Comparison of ENCODE assay signal across 27 mouse cellular contexts in the genomic region with DNA sequence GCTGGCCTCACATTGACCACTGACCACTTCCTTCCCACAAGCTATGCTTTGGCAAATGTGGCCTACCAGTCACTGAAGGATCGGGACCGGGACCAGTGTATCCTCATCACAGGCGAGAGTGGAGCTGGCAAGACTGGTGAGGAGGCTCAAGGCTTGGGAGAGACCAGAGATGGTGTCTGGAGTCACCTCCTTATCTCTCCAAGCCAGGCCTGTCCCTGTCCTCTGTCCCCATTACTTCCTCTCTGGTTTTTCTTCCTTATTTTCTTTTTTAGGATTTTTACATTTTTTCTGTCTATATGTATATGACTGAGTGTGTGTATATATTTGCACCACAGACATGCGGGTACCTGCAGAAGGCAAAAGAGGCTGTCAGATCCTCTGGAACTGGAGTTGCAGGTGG. TPM values are rescaled to one million over a fixed set of nuclear protein-coding genes. Genes with fewer than 3 reads are reported as not detected.
A peak's percentile ranks its signal among the peaks of the same experiment; 100 is the strongest.
DNase-seq lines count a peak whose midpoint lies in the region; ATAC-seq and TF ChIP-seq lines count a peak whose summit lies in the region.
"Had no signal": no experiment of that assay in that cellular context is flagged by ENCODE, and none has a peak within 500 bp of the region (broad histone marks: within the 10 kb centered on the region; RNA-seq: fewer than 3 reads in every experiment).

No protein-coding gene starts in this region.

- no peak for TF ChIP-seq EP300 in liver, postnatal 0 days (IDR thresholded peaks at IDR 0.05; ENCODE audit: low read depth)

- no peaks in the 10 kb centered on the region for H3K9me3 ChIP-seq in liver, embryonic 11.5 days (ENCODE audit: control insufficient read depth, low read length)
- no peaks in the 10 kb centered on the region for H3K9me3 ChIP-seq in liver, postnatal 0 days (ENCODE audit: low read length)
- H3K9me3 ChIP-seq: hindbrain, embryonic 12.5 days; hindbrain, embryonic 15.5 days had no signal

- intact Hi-C loops in left cerebral cortex, postnatal 14 days (cut with DNase I), result no loop called here

- H3K9ac ChIP-seq in liver, embryonic 11.5 days (ENCODE audit: low read depth, low read length), result no peak overlapping the region
- H3K9ac ChIP-seq in liver, postnatal 0 days (replicated peaks), result no peak overlapping the region
- H3K9ac ChIP-seq: forebrain, postnatal 0 days; hindbrain, embryonic 12.5 days; hindbrain, embryonic 15.5 days had no signal

- H3K4me2 ChIP-seq in liver, embryonic 11.5 days, result no peak overlapping the region
- H3K4me2 ChIP-seq in liver, postnatal 0 days (ENCODE audit: low read depth, low read length), result no peak overlapping the region
- H3K4me2 ChIP-seq: heart, embryonic 11.5 days; hindbrain, embryonic 12.5 days; hindbrain, embryonic 15.5 days had no signal

- H3K36me3 ChIP-seq in liver, embryonic 11.5 days (ENCODE audit: control insufficient read depth, insufficient read depth, low read length), result no peaks in the 10 kb centered on the region
- no peaks in the 10 kb centered on the region for H3K36me3 ChIP-seq in liver, postnatal 0 days (replicated peaks; ENCODE audit: insufficient read depth, low read length)
- H3K36me3 ChIP-seq: hindbrain, embryonic 12.5 days; hindbrain, embryonic 15.5 days had no signal

- no peak overlapping the region for H3K27ac ChIP-seq in liver, embryonic 11.5 days (ENCODE audit: low read depth, low read length)
- H3K27ac ChIP-seq in liver, postnatal 0 days (ENCODE audit: low read depth), result no peak overlapping the region
- H3K27ac ChIP-seq: hindbrain, embryonic 12.5 days; hindbrain, embryonic 15.5 days had no signal

- DNase-seq in liver, embryonic 11.5 days (ENCODE audit: low spot score), result peak; percentile 26
- DNase-seq in liver, postnatal 0 days, result no peak
- DNase-seq in MEL-GATA-1-ER (ENCODE audit: extremely low read depth, low read depth), result peak; percentile 36
- DNase-seq in spleen, postnatal 4 days (ENCODE audit: low spot score in 2 of 2), result no peak
- DNase-seq in left cerebral cortex, postnatal 14 days (ENCODE audit: low spot score in 2 of 2), result no peak
- DNase-seq: adrenal gland, adult 8-10 months; adrenal gland, postnatal 25 days; cerebellum, adult 11-12 months; cerebellum, adult 8-10 months; cerebellum, postnatal 10 days; cerebellum, postnatal 36 days; forebrain, postnatal 0 days; gastrocnemius, postnatal 25 days had no signal

- H3K4me1 ChIP-seq in liver, embryonic 11.5 days (replicated peaks; ENCODE audit: control insufficient read depth, insufficient read depth, low read length), result no peaks in the 10 kb centered on the region
- H3K4me1 ChIP-seq in liver, postnatal 0 days (ENCODE audit: insufficient read depth), result no peaks in the 10 kb centered on the region
- H3K4me1 ChIP-seq: hindbrain, embryonic 12.5 days; hindbrain, embryonic 15.5 days had no signal

- TF ChIP-seq CTCF in liver, postnatal 0 days (IDR thresholded peaks at IDR 0.05; ENCODE audit: low read depth), result no peak

- WGBS in liver, embryonic 11.5 days, result 66% methylated on average over 4 of the region's 4 CpGs
- 58% methylated on average over 4 of the region's 4 CpGs for WGBS in liver, postnatal 0 days (ENCODE audit: insufficient replicate concordance)

- H3K4me3 ChIP-seq in liver, embryonic 11.5 days (ENCODE audit: low read depth, low read length), result no peak overlapping the region
- H3K4me3 ChIP-seq in liver, postnatal 0 days (ENCODE audit: low read depth, low read length), result no peak overlapping the region
- H3K4me3 ChIP-seq: hindbrain, embryonic 12.5 days; hindbrain, embryonic 15.5 days had no signal

- H3K27me3 ChIP-seq in liver, embryonic 11.5 days (replicated peaks; ENCODE audit: control insufficient read depth, insufficient read depth, low read length), result no peaks in the 10 kb centered on the region
- H3K27me3 ChIP-seq in liver, postnatal 0 days (ENCODE audit: insufficient read depth, low read length), result no peaks in the 10 kb centered on the region
- H3K27me3 ChIP-seq: hindbrain, embryonic 12.5 days; hindbrain, embryonic 15.5 days had no signal

- no peak for ATAC-seq in liver, embryonic 11.5 days (replicated peaks; ENCODE audit: low FRiP score)
- ATAC-seq in liver, postnatal 0 days, result no peak
- 0 out of 2 replicates have a peak, but pooled peaks have one; percentile 27 for ATAC-seq in megakaryocyte, adult 5-6 weeks (ENCODE audit: poor library complexity, severe bottlenecking)
- no peak for ATAC-seq in erythroid progenitor cell, adult 5-6 weeks (replicated peaks; ENCODE audit: low FRiP score, poor library complexity, severe bottlenecking)
- ATAC-seq: CD4-positive, CD25-positive, alpha-beta regulatory T cell, adult 4 months; forebrain, embryonic 14.5 days; forebrain, postnatal 0 days had no signal

RNA-seq across cellular contexts. Expression of a gene that starts 0.8 kb away (rescaled TPM):
- polyA plus RNA-seq in liver, embryonic 11.5 days (2014; fragmentation: Nextera tagmentation; extraction: Ambion mirVana), result 0.14 TPM in 1 of 2 replicates, not detected in the other
- 0.07 TPM in 1 of 2 replicates, not detected in the other for polyA plus RNA-seq in liver, postnatal 0 days (2015; fragmentation: Nextera tagmentation; extraction: Ambion mirVana)
- 0.16 TPM in 1 of 2 replicates, not detected in the other for total RNA-seq in megakaryocyte, adult 5-6 weeks (2015)
- 0.20 TPM in 1 of 2 replicates, not detected in the other for total RNA-seq in megakaryocyte, adult 5-6 weeks (2017)
- total RNA-seq in erythroid progenitor cell, adult 5-6 weeks (2015; ENCODE audit: low replicate concordance), result 0.84 TPM in 1 of 2 replicates, not detected in the other
- total RNA-seq in erythroid progenitor cell, adult 5-6 weeks (2017; ENCODE audit: low replicate concordance), result 2.3 and 3.5 TPM in 2 replicates
- total RNA-seq in left cerebral cortex, postnatal 14 days (2021), result under 1 TPM; 0.21 to 0.51 TPM
- total RNA-seq: gastrocnemius, adult 8-10 months; hematopoietic stem cell, adult 5-6 weeks had no signal
- polyA plus RNA-seq: CD4-positive, CD25-positive, alpha-beta regulatory T cell, adult 4 months had no signal

RNA-seq across cellular contexts. Expression of a gene that starts 18.5 kb away (rescaled TPM):
- 11.2 and 16.0 TPM in 2 replicates for polyA plus RNA-seq in liver, embryonic 11.5 days (2014; fragmentation: Nextera tagmentation; extraction: Ambion mirVana)
- polyA plus RNA-seq in liver, postnatal 0 days (2015; fragmentation: Nextera tagmentation; extraction: Ambion mirVana), result 1.9 and 2.3 TPM in 2 replicates
- 1.1 and 1.8 TPM in 2 replicates for total RNA-seq in megakaryocyte, adult 5-6 weeks (2015)
- 0.37 and 0.51 TPM in 2 replicates for total RNA-seq in megakaryocyte, adult 5-6 weeks (2017)
- 51.1 and 56.6 TPM in 2 replicates for total RNA-seq in erythroid progenitor cell, adult 5-6 weeks (2015; ENCODE audit: low replicate concordance)
- total RNA-seq in erythroid progenitor cell, adult 5-6 weeks (2017; ENCODE audit: low replicate concordance), result 20.4 and 22.6 TPM in 2 replicates
- total RNA-seq in left cerebral cortex, postnatal 14 days (2021), result 10 to 100 TPM; 15.3 to 21.0 TPM
- total RNA-seq: adrenal gland, adult 8-10 months; adrenal gland, postnatal 25 days; gastrocnemius, adult 8-10 months; gastrocnemius, postnatal 25 days; heart, adult 8-10 months; heart, postnatal 25 days; hematopoietic stem cell, adult 5-6 weeks had no signal
- polyA plus RNA-seq: C2C12; CD4-positive, CD25-positive, alpha-beta regulatory T cell, adult 4 months; embryonic facial prominence, embryonic 14.5 days; forebrain, embryonic 11.5 days; hindbrain, embryonic 12.5 days had no signal

RNA-seq across cellular contexts. Expression of a gene that starts 33.6 kb away (rescaled TPM):
- 2.6 and 2.8 TPM in 2 replicates for polyA plus RNA-seq in liver, embryonic 11.5 days (2014; fragmentation: Nextera tagmentation; extraction: Ambion mirVana)
- 1.0 and 1.1 TPM in 2 replicates for polyA plus RNA-seq in liver, postnatal 0 days (2015; fragmentation: Nextera tagmentation; extraction: Ambion mirVana)
- total RNA-seq in megakaryocyte, adult 5-6 weeks (2015), result 3.3 and 5.1 TPM in 2 replicates
- 3.2 and 4.3 TPM in 2 replicates for total RNA-seq in megakaryocyte, adult 5-6 weeks (2017)
- total RNA-seq in erythroid progenitor cell, adult 5-6 weeks (2015; ENCODE audit: low replicate concordance), result 0.72 and 2.9 TPM in 2 replicates
- 1.3 TPM in 1 of 2 replicates, not detected in the other for total RNA-seq in erythroid progenitor cell, adult 5-6 weeks (2017; ENCODE audit: low replicate concordance)
- 1 to 10 TPM; 8.5 to 8.8 TPM for total RNA-seq in left cerebral cortex, postnatal 14 days (2021)

RNA-seq across cellular contexts. Expression of a gene that starts 37.4 kb away (rescaled TPM):
- polyA plus RNA-seq in liver, embryonic 11.5 days (2014; fragmentation: Nextera tagmentation; extraction: Ambion mirVana), result 5.7 and 5.8 TPM in 2 replicates
- polyA plus RNA-seq in liver, postnatal 0 days (2015; fragmentation: Nextera tagmentation; extraction: Ambion mirVana), result 2.4 and 4.3 TPM in 2 replicates
- 2.0 and 2.6 TPM in 2 replicates for total RNA-seq in megakaryocyte, adult 5-6 weeks (2015)
- 2.3 and 2.4 TPM in 2 replicates for total RNA-seq in megakaryocyte, adult 5-6 weeks (2017)
- total RNA-seq in erythroid progenitor cell, adult 5-6 weeks (2015; ENCODE audit: low replicate concordance), result 2.5 TPM in 1 of 2 replicates, not detected in the other
- 1.7 and 3.1 TPM in 2 replicates for total RNA-seq in erythroid progenitor cell, adult 5-6 weeks (2017; ENCODE audit: low replicate concordance)
- 10 to 100 TPM; 35.2 to 40.7 TPM for total RNA-seq in left cerebral cortex, postnatal 14 days (2021)

RNA-seq across cellular contexts. Expression of a gene that starts 39.1 kb away (rescaled TPM):
- polyA plus RNA-seq in liver, embryonic 11.5 days (2014; fragmentation: Nextera tagmentation; extraction: Ambion mirVana), result 10.5 and 11.2 TPM in 2 replicates
- 5.6 and 6.3 TPM in 2 replicates for polyA plus RNA-seq in liver, postnatal 0 days (2015; fragmentation: Nextera tagmentation; extraction: Ambion mirVana)
- total RNA-seq in megakaryocyte, adult 5-6 weeks (2015), result 15.2 and 18.4 TPM in 2 replicates
- 17.0 and 17.5 TPM in 2 replicates for total RNA-seq in megakaryocyte, adult 5-6 weeks (2017)
- total RNA-seq in erythroid progenitor cell, adult 5-6 weeks (2015; ENCODE audit: low replicate concordance), result 73.5 and 83.4 TPM in 2 replicates
- total RNA-seq in erythroid progenitor cell, adult 5-6 weeks (2017; ENCODE audit: low replicate concordance), result 69.6 and 83.2 TPM in 2 replicates
- total RNA-seq in left cerebral cortex, postnatal 14 days (2021), result 1 to 10 TPM; 3.9 to 4.6 TPM

Comparison
In these comparisons a context has a peak if more than half of its experiments do, and no peak if none do; other contexts are left out.
1. DNase-seq: peak in liver, embryonic 11.5 days (single experiment) and MEL-GATA-1-ER (single experiment); none in liver, postnatal 0 days (single experiment), spleen, postnatal 4 days (0 of 2) and left cerebral cortex, postnatal 14 days (0 of 2).
2. RNA of a gene that starts 18.5 kb away (total RNA-seq): 20.4 to 56.6 TPM in erythroid progenitor cell, adult 5-6 weeks and 15.3 to 21.0 TPM in left cerebral cortex, postnatal 14 days; 0.37 to 1.8 TPM in megakaryocyte, adult 5-6 weeks; every median in the first group is over 4 times any median in the second.